Mouse (Mus musculus) heart, postnatal 25 days (tissue): ENCODE results near the gene Sf3b5. TPM values are rescaled to one million over a fixed set of nuclear protein-coding genes. Genes with fewer than 3 reads are reported as not detected.

Experiments used
- total RNA-seq, 2 experiments: library from RNA; stranded (reverse); gene quantifications; 2 replicates each; pipeline ENCODE4 v1.2.3; 2021

Gene Sf3b5
- total RNA-seq, 2 experiments from 2014 or later = 6.3 to 6.9 TPM

Other genes with a start within 250 kb of the Sf3b5 start
- gene Utrn, start 136.0 kb upstream of the Sf3b5 start, total RNA-seq = 10 to 100 TPM; 67.1 to 69.4 TPM
- 1 to 10 TPM; 1.7 to 2.2 TPM for gene Stx11, start 41.0 kb upstream of the Sf3b5 start, total RNA-seq
- gene Plagl1, start 55.2 kb downstream of the Sf3b5 start, total RNA-seq = 10 to 100 TPM in 1 of 2 experiments, 1 to 10 TPM in 1; 9.6 to 12.4 TPM
- gene Zc2hc1b, start 172.7 kb downstream of the Sf3b5 start, total RNA-seq = not detected
- 10 to 100 TPM; 22.9 to 25.0 TPM for gene Ltv1, start 187.8 kb downstream of the Sf3b5 start, total RNA-seq